Mouse (Mus musculus) spleen, adult 18-20 months (tissue): ENCODE data around the gene Chchd1.
A peak's percentile ranks its signal among the peaks of the same experiment; 100 is the strongest.

Source experiments
- DNase-seq, 2 experiments: peaks; one replicate each; pipeline ENCODE4 v3.0.0; 2022; ENCODE audit warnings: mixed read lengths in 2 of 2

The Chchd1 gene

DNA sequence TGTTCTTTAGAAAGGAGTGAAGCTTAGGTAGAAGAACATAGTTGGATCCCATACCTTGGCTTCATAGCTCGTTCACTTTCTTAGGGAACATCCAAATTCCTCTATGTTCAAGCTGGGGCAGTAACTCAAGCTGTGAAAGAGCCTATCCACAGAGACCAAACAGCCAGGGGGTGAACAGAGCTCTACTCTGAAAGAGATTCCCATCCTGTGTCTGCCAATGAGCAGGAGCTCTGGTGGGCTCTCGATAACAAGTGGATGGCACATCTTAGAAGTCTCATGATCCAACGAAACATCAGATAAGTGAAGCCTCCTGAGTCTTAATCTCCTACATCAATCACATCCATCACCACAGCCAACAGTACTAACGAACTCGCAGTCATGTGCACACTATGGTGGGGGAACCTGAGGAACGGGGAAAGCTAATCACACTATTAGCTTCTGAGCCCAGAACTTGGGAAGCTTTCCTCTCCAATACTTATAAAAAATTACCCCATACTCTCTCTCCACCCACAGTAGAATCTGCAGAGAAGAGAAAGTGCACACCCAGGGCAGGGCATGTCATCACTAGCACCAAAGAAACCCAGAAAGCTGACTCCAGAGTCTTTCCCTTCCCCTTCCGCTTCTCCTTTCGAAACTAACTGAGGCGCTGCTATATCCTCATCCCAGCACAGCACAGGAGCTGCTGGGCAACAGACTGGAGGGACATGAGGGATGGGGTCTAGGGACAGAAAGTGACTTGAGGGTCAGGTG lies 28.2 kb downstream of the Chchd1 start:
- no peak for DNase-seq

DNA sequence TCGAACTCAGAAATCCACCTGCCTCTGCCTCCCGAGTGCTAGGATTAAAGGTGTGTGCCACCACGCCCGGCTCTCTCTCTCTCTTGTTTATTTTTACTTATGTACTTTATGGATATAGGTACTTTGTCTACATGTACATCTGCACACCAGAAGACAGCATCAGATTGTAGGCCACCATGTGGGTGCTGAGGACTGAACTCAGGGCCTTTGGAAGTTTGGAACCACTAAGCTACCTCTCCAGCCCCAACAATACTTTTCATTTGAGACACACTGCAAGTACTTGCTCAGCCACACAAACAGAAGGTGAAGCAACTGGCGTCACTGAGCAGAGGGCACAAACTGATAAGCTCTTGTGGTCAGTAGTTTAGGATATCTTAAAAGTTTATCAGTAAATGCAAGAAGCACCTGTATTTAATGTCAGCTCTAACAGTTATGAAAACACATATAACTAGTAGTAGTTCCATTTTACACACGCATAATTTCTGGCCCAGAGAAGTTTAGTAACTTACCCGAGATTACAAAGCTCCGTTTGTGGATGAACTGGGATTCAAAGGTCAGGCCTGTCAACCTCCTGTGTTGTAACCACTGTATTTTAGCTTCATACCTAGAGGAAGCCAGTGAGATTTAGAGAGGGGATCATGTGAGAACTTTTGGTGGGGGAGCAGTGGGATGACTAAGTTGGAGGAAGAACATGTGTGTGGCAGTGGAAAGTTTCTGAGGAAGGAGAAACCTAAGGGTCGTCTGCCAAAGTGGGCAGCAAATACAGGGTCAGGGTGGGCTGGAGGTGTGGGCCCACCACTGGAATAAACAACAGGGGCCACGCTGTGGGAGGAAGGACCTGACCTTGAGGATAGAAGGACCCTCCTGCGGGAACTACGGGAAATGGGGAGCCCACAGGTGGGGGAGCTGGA lies 30.5 kb downstream of the Chchd1 start:
- DNase-seq = no peak

DNA sequence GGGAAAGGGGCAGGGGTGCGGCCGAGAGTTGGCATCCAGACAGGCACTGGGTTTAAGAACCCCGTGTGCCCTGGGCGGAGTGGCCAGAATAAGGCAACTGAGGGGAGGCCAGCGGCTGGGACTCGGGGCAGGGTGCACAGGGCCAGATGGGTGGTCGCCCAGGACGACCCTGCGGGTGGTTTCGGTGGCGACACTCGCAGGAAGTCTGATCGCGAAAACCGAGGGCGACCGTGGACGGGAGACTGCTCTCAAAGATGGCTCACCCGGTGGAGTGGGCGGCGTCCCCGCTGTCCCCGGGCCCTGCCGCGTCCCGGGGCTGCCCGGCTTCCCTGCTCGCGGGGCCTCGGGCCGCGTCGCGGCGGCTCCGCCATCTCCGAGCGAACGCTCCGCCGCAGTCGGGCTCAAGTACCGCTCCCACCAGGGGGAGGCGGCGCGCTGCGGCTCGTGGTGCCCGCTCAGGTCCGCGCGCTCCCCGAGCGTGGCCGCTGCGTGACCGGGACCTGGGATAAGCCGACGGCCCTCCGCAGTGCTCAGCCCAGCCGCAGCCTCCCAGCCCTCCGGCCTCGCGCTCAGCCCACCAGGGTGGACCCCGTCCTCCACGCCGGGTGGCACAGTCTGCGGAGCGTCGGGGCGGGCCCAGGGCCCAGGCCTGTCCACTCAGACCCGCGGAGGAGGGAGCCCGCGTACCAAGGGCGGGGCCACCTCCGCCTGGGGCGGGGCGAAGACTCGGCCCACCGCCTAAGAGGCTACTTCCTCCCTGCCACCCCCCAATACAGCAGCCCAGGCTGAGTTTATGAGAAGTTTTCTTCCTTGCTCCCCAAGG lies 31.4 kb downstream of the Chchd1 start, which contains the start of gene Ndst2:
Gene Ndst2, minus strand, starts transcription at position 611 of the 823 bp plus-strand sequence.
- DNase-seq = peak; percentile 84 to 87

- DNase-seq = no peak
Measured at GRCm38 (mm10) chr14:20735052-20735451, 32.2 kb downstream of the Chchd1 start.

GRCm38 (mm10) chr14:20735892-20736390 lies 33.1 kb downstream of the Chchd1 start:
- DNase-seq = no peak

- peak; percentile 28 to 48 for DNase-seq
Measured at GRCm38 (mm10) chr14:20737306-20737705, 34.5 kb downstream of the Chchd1 start.

DNA sequence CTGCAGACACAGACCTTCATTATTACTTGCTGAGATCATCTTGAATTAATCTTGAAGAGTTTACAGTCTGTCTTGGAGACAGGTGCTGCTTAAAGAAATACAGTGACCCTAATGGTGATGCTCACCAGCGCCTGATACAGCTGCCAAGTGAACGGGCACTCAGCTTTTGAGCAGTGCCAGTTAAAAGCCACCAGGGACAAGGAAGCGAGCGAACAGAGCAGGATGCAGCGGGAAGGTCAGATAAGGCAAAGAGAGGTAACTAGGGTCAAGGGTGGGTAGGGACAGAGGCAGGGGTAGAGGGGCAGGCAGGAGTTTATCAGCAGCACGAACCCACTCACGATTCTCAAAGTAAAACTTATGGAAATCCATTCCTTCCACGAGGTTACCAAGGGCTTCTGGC lies 35.7 kb downstream of the Chchd1 start:
- no peak for DNase-seq

GRCm38 (mm10) chr14:20741301-20741700 lies 38.5 kb downstream of the Chchd1 start:
- no peak for DNase-seq

GRCm38 (mm10) chr14:20743614-20744013 lies 40.8 kb downstream of the Chchd1 start:
- no peak for DNase-seq

GRCm38 (mm10) chr14:20746935-20747334 lies 44.1 kb downstream of the Chchd1 start:
- no peak for DNase-seq

DNA sequence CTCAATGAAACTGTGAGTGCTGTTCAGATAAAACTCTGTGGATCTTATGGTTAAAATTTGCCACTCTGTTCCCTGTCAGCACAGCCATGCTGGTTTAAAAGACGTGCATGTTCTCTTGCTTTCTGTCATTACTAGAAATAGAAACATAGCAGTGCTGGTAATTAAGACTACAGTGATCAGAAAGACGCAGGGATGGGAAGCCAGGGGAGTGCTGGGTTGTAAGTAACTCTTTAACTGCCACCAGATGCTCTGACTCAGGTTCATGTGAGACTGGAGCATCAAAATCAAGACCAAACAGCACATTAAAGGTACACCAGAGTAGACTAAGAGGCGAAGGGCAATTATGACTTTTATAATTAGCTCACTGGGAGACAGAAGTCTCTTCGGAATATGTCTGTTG lies 45.6 kb downstream of the Chchd1 start:
- no peak for DNase-seq

- DNase-seq = no peak
Measured at GRCm38 (mm10) chr14:20749494-20750051, 46.8 kb downstream of the Chchd1 start.

- no peak for DNase-seq
Measured at GRCm38 (mm10) chr14:20750503-20750902, 47.7 kb downstream of the Chchd1 start.

GRCm38 (mm10) chr14:20753792-20754191 lies 51.0 kb downstream of the Chchd1 start:
- DNase-seq = no peak
